Mouse (Mus musculus): Measurements from ENCODE around the gene Fasn.

DNA sequence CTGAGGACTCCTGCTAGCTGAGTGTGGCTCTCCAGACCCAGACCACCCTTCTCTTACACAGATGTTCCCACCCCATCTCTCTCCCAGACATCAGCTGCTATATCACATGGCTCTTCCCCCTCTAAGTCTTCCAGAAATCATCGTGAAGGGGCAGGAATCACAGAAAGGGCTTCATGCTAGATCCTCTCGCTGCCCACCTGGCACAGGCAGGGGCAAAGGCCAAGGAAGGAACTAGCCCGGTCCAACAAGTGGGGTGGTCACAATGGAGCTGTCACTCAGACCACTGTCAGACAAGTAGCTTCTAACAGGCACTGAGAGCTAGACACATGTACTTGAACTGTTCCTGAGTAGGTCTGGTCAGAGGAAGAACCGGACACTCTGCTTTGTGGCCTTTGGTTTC lies 4.1 kb upstream of the Fasn start:
- TF ChIP-seq POLR2A (IDR thresholded peaks at IDR 0.05; ENCODE audit: low read depth, low read length): no peak
- TF ChIP-seq CTCF (IDR thresholded peaks at IDR 0.05; ENCODE audit: borderline replicate concordance, insufficient read depth, low read length): no peak

Measured in embryonic fibroblast, embryonic 13.5 days (primary cell).